ENCODE assay signal across 10 mouse cellular contexts in the genomic region with DNA sequence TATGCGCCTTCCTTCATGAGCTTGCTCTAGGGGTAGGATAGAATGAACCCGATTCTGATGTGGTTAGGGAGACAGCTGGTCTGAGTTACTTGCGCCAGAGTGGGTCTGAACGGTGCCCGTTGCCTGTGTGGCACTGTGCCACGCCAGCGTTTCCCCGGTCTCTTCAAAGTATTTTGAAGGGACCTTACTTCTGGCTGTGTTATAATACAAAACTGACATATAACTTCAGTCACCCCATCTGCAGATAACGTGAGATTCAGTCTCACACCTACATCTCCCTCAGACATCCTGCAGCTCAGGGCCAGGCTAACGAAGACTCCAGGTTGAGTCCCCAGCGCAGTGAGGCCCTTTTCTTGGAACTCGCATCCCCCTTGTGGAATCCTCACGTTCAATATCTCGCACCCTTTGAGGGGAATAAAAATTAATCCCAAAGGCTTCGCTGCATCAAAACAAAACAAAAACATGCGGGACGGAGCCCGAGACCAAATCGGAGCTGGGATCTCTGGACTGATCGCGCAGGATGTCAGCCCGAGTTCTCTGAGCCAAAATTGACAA. TPM values are rescaled to one million over a fixed set of nuclear protein-coding genes. Genes with fewer than 3 reads are reported as not detected.
DNase-seq lines count a peak whose midpoint lies in the region; ATAC-seq and TF ChIP-seq lines count a peak whose summit lies in the region.
"Had no signal": no experiment of that assay in that cellular context is flagged by ENCODE, and none has a peak within 500 bp of the region (broad histone marks: within the 10 kb centered on the region; RNA-seq: fewer than 3 reads in every experiment).

No protein-coding gene starts in this region.

- no peak overlapping the region for H3ac ChIP-seq in myocyte (ENCODE audit: control insufficient read depth, insufficient read length)

- DNase-seq in heart, postnatal 0 days (ENCODE audit: low spot score): no peak
- no peak for DNase-seq in heart, adult 11 months
- peak; percentile 40 for DNase-seq in cerebellum, adult 8-10 months
- DNase-seq in hindbrain, embryonic 11.5 days (ENCODE audit: low spot score): peak; percentile 62
- no peak for DNase-seq in urinary bladder, postnatal 36 days (ENCODE audit: low spot score in 2 of 2)
- DNase-seq in right cerebral cortex, postnatal 4 days: no peak
- DNase-seq in adipocyte (ENCODE audit: low spot score): no peak

- H3K27ac ChIP-seq in heart, postnatal 0 days (ENCODE audit: low read depth): no peak overlapping the region
- H3K27ac ChIP-seq in hindbrain, embryonic 11.5 days (ENCODE audit: low read depth, low read length): no peak overlapping the region

- H3K4me3 ChIP-seq in heart, postnatal 0 days (ENCODE audit: low read depth, low read length): peak overlapping the region; percentile 56; the same call in 1 of the 2 replicates
- no peak overlapping the region for H3K4me3 ChIP-seq in hindbrain, embryonic 11.5 days (ENCODE audit: low read depth, low read length)
- no peak overlapping the region for H3K4me3 ChIP-seq in myocyte
- H3K4me3 ChIP-seq: erythroblast, embryonic 14.5 days had no signal

- no peak for TF ChIP-seq EP300 in heart, postnatal 0 days (IDR thresholded peaks at IDR 0.05; ENCODE audit: low read depth)

- peaks cover 19% of the 10 kb centered on the region for H3K4me1 ChIP-seq in heart, postnatal 0 days (ENCODE audit: control insufficient read depth, insufficient read depth)
- H3K4me1 ChIP-seq in hindbrain, embryonic 11.5 days (replicated peaks; ENCODE audit: control insufficient read depth, insufficient read depth, low read length): peaks cover 4% of the 10 kb centered on the region

- peaks cover 81% of the 10 kb centered on the region for H3K27me3 ChIP-seq in heart, postnatal 0 days (ENCODE audit: control insufficient read depth, insufficient read depth, low read length)
- peaks cover 65% of the 10 kb centered on the region for H3K27me3 ChIP-seq in hindbrain, embryonic 11.5 days (ENCODE audit: control insufficient read depth, insufficient read depth, low read length)
- H3K27me3 ChIP-seq in myocyte (ENCODE audit: control insufficient read depth, insufficient read depth, insufficient read length): peaks cover 37% of the 10 kb centered on the region

- TF ChIP-seq CTCF in heart, postnatal 0 days (IDR thresholded peaks at IDR 0.05; ENCODE audit: low read depth): no peak

- no peaks in the 10 kb centered on the region for H3K36me3 ChIP-seq in heart, postnatal 0 days (replicated peaks; ENCODE audit: control insufficient read depth, insufficient read depth, low read length)
- no peaks in the 10 kb centered on the region for H3K36me3 ChIP-seq in hindbrain, embryonic 11.5 days (ENCODE audit: control insufficient read depth, insufficient read depth, low read length)
- no peaks in the 10 kb centered on the region for H3K36me3 ChIP-seq in myocyte (ENCODE audit: control insufficient read depth, insufficient read depth)

- no peak for TF ChIP-seq POLR2A in myocyte (IDR thresholded peaks at IDR 0.05; ENCODE audit: insufficient read length, low read depth)

- H3K4me2 ChIP-seq in heart, postnatal 0 days (ENCODE audit: low read depth, low read length): peak overlapping the region; percentile 76; the same call in 1 of the 2 replicates
- peak overlapping the region; percentile 21; the same call in 1 of the 2 replicates for H3K4me2 ChIP-seq in hindbrain, embryonic 11.5 days (replicated peaks; ENCODE audit: low read depth, low read length)
- peak overlapping the region; percentile 77 for H3K4me2 ChIP-seq in myocyte (ENCODE audit: low read depth)

- H3K9me3 ChIP-seq in heart, postnatal 0 days (replicated peaks; ENCODE audit: control insufficient read depth, low read length): no peaks in the 10 kb centered on the region
- no peaks in the 10 kb centered on the region for H3K9me3 ChIP-seq in hindbrain, embryonic 11.5 days (ENCODE audit: control insufficient read depth, low read length)

- H3K9ac ChIP-seq in heart, postnatal 0 days (replicated peaks; ENCODE audit: low read depth, low read length): no peak overlapping the region
- H3K9ac ChIP-seq in hindbrain, embryonic 11.5 days (ENCODE audit: low read depth, low read length): no peak overlapping the region

- ATAC-seq in heart, postnatal 0 days (ENCODE audit: insufficient read depth, low read depth): no peak
- ATAC-seq in hindbrain, embryonic 11.5 days (ENCODE audit: low FRiP score): no peak

- WGBS in heart, postnatal 0 days: 4% methylated on average over 22 of the region's 22 CpGs
- WGBS in hindbrain, embryonic 11.5 days: 1% methylated on average over 22 of the region's 22 CpGs

- H3K79me2 ChIP-seq in myocyte (ENCODE audit: control insufficient read depth, insufficient read depth): no peaks in the 10 kb centered on the region

TF ChIP-seq in myocyte, 11 proteins besides CTCF, POLR2A, EP300 and RAD21:
- no peak for TF ChIP-seq MYOG (IDR thresholded peaks at IDR 0.05; ENCODE audit: control insufficient read depth in 1 of 3, insufficient read depth in 1 of 3, insufficient read length in 2 of 3, low read depth in 2 of 3)

RNA-seq across cellular contexts. Expression of gene Eomes, which starts 1.7 kb away (rescaled TPM):
- total RNA-seq in heart, postnatal 0 days (2014; rRNA removed; ENCODE audit: low replicate concordance): not detected in 2 replicates
- not detected in 2 replicates for polyA plus RNA-seq in heart, postnatal 0 days (2015; fragmentation: Nextera tagmentation; extraction: Ambion mirVana)
- 0.11 TPM in 1 of 2 replicates, not detected in the other for polyA plus RNA-seq in hindbrain, embryonic 11.5 days (2014; fragmentation: Nextera tagmentation; extraction: Ambion mirVana)
- polyA plus RNA-seq in myocyte (2012; fragmentation: generic; extraction: Trizol): 0.04 TPM
- polyA plus RNA-seq: erythroblast, embryonic 14.5 days; small intestine, adult 2 months had no signal

RNA-seq across cellular contexts. Expression of gene Golga4, which starts 29.8 kb away (rescaled TPM):
- total RNA-seq in heart, postnatal 0 days (2014; rRNA removed; ENCODE audit: low replicate concordance): 56.4 and 57.6 TPM in 2 replicates
- polyA plus RNA-seq in heart, postnatal 0 days (2015; fragmentation: Nextera tagmentation; extraction: Ambion mirVana): 40.9 and 45.3 TPM in 2 replicates
- polyA plus RNA-seq in hindbrain, embryonic 11.5 days (2014; fragmentation: Nextera tagmentation; extraction: Ambion mirVana): 51.5 and 64.8 TPM in 2 replicates
- polyA plus RNA-seq in myocyte (2012; fragmentation: generic; extraction: Trizol): 18.5 TPM

Comparison
In these comparisons a context has a peak if more than half of its experiments do, and no peak if none do; other contexts are left out.
1. DNase-seq: peak in cerebellum, adult 8-10 months (single experiment) and hindbrain, embryonic 11.5 days (single experiment); none in heart, postnatal 0 days (single experiment), heart, adult 11 months (single experiment), urinary bladder, postnatal 36 days (0 of 2), right cerebral cortex, postnatal 4 days (single experiment) and adipocyte (single experiment).
2. H3K4me2 ChIP-seq: peak in every context shown above with its lines; median percentile 77 in myocyte; 76 in heart, postnatal 0 days; 21 in hindbrain, embryonic 11.5 days.